Mouse (Mus musculus) heart, postnatal 25 days (tissue): ENCODE data around the gene Atp6v1g3. TPM values are rescaled to one million over a fixed set of nuclear protein-coding genes. Genes with fewer than 3 reads are reported as not detected.

Experiments used
- DNase-seq: peaks from one replicate; pipeline ENCODE4 v3.0.0; 2022; ENCODE audit warnings: low spot score
- intact Hi-C: fragments of 180-260 bp; cut with DNase I; formaldehyde crosslinking; loops from one replicate; pipeline ENCODE4 v1.15.1; 2025
- total RNA-seq, 2 experiments: library from RNA; stranded (reverse); gene quantifications; 2 replicates each; pipeline ENCODE4 v1.2.3; 2021

Atp6v1g3 gene
- total RNA-seq, 2 experiments from 2014 or later = not detected

- intact Hi-C loops = no loop called here
- no peak for DNase-seq
Measured at GRCm38 (mm10) chr1:138334701-138335100, 61.2 kb downstream of the Atp6v1g3 start.

DNA sequence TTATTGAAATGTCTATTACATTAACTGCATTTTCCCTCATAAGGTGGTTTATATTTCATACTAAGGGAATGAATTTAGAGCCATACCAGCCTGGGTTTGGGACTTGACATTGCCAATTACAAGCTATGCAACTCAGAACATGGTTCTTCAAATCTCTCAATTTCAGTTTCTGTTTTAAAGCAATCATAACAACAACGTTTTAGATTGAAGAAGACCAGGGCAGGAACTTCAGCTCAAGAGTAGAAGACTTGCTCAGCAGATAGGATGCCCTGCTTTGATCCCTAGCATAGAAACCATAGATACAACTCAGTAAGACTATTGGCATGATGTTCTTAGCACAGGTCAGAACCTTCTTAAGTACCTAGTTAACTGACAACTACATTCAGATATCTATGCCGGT is 63.9 kb downstream of the Atp6v1g3 start:
- intact Hi-C loops = loop anchor here (2.0 kb wide), 1 partner anchor 23 kb away; no protein-coding TSS in a partner anchor

More for the DNA sequence above, 63.9 kb downstream of the Atp6v1g3 start:
- DNase-seq = no peak

Other genes starting within 250 kb of the Atp6v1g3 start
- gene Ptprc, start 98.0 kb upstream of the Atp6v1g3 start, total RNA-seq = 1 to 10 TPM; 4.1 to 6.0 TPM